Mouse (Mus musculus) midbrain, embryonic 14.5 days (tissue): ENCODE data around the gene Patl1. TPM values are rescaled to one million over a fixed set of nuclear protein-coding genes. Genes with fewer than 3 reads are reported as not detected.
A peak's percentile ranks its signal among the peaks of the same experiment; 100 is the strongest.

Experiments
- microRNA-seq: library from miRNA; unstranded; fragments of <30 nt; microRNA quantifications from one replicate; pipeline ENCODE4, GENCODE M21; 2016
- polyA plus RNA-seq: library from polyadenylated mRNA; unstranded; fragments of >200 nt; fragmentation: Nextera tagmentation; extraction: Ambion mirVana; gene quantifications from 2 replicates; pipeline ENCODE4 v1.2.1, GENCODE M21; 2014

The Patl1 gene
- polyA plus RNA-seq, 1 experiment from 2014 or later = 23.1 TPM

Small RNAs within 50 kb of the gene (microRNA-seq; reads per million reads assigned to microRNA genes)
- 10.7 reads per million, percentile 35 among the genes with 10 or more reads in this experiment for gene Mir6994

Other genes with a start within 250 kb of the Patl1 start
- not detected in 2 replicates for gene Oosp1, start 221.2 kb upstream of the Patl1 start, polyA plus RNA-seq
- not detected in 2 replicates for gene Oosp3, start 215.3 kb upstream of the Patl1 start, polyA plus RNA-seq
- gene Gif, start 164.8 kb upstream of the Patl1 start, polyA plus RNA-seq = not detected in 2 replicates
- gene Mrpl16, start 142.0 kb upstream of the Patl1 start, polyA plus RNA-seq = 48.7 and 56.0 TPM in 2 replicates
- gene Stx3, start 93.0 kb upstream of the Patl1 start, polyA plus RNA-seq = 31.6 and 32.2 TPM in 2 replicates
- gene Olfr1417, start 73.2 kb upstream of the Patl1 start, polyA plus RNA-seq = 0.45 TPM in 1 of 2 replicates, not detected in the other
- not detected in 2 replicates for gene Olfr1418, start 51.3 kb upstream of the Patl1 start, polyA plus RNA-seq
- gene Olfr1419, start 37.3 kb upstream of the Patl1 start, polyA plus RNA-seq = not detected in 2 replicates
- gene Olfr1420, start 25.8 kb upstream of the Patl1 start, polyA plus RNA-seq = 0.15 TPM in 1 of 2 replicates, not detected in the other
- gene Osbp, start 53.5 kb downstream of the Patl1 start, polyA plus RNA-seq = 6.7 and 8.0 TPM in 2 replicates
- not detected in 2 replicates for gene Olfr1423, start 128.9 kb downstream of the Patl1 start, polyA plus RNA-seq
- not detected in 2 replicates for gene Olfr1424, start 150.3 kb downstream of the Patl1 start, polyA plus RNA-seq
- gene Olfr1425, start 165.3 kb downstream of the Patl1 start, polyA plus RNA-seq = not detected in 2 replicates
- not detected in 2 replicates for gene Olfr1426, start 179.6 kb downstream of the Patl1 start, polyA plus RNA-seq
- not detected in 2 replicates for gene Olfr1427, start 190.9 kb downstream of the Patl1 start, polyA plus RNA-seq
- gene Olfr1428, start 203.5 kb downstream of the Patl1 start, polyA plus RNA-seq = not detected in 2 replicates
- not detected in 2 replicates for gene Olfr76, start 210.8 kb downstream of the Patl1 start, polyA plus RNA-seq